Mouse (Mus musculus) ES-Bruce4 (cell line): Measurements from ENCODE around the gene Dab1. TPM values are rescaled to one million over a fixed set of nuclear protein-coding genes. Genes with fewer than 3 reads are reported as not detected.

Experiments
- H3K27ac ChIP-seq: 2 replicates; pipeline ENCODE4 v1.5.1; 2012; ENCODE audit warnings: low read length, inconsistent platforms; ENCODE audit not compliant: insufficient read depth
- H3K27me3 ChIP-seq: 2 replicates; pipeline ENCODE4 v1.6.1; 2012; ENCODE audit warnings: mild to moderate bottlenecking, low read length, inconsistent platforms; ENCODE audit not compliant: control insufficient read depth, poor library complexity, insufficient read depth, severe bottlenecking
- H3K36me3 ChIP-seq: 2 replicates; pipeline ENCODE4 v1.6.1; 2012; ENCODE audit warnings: inconsistent platforms, mild to moderate bottlenecking, low read length, moderate library complexity; ENCODE audit not compliant: control insufficient read depth, poor library complexity, insufficient read depth, severe bottlenecking
- H3K4me1 ChIP-seq: one replicate; pipeline ENCODE4 v1.8.1; 2011; ENCODE audit warnings: low read length; ENCODE audit not compliant: control insufficient read depth, insufficient read depth
- H3K4me3 ChIP-seq: 2 replicates; pipeline ENCODE4 v1.5.1; 2011; ENCODE audit warnings: low read depth, mild to moderate bottlenecking, low read length
- H3K9ac ChIP-seq: 2 replicates; pipeline ENCODE4 v1.6.1; 2012; ENCODE audit warnings: low read depth, mild to moderate bottlenecking, inconsistent platforms; ENCODE audit not compliant: poor library complexity, severe bottlenecking
- H3K9me3 ChIP-seq: replicated peaks from 2 replicates; pipeline ENCODE4 v1.6.1; 2012; ENCODE audit warnings: mild to moderate bottlenecking, low read length, inconsistent platforms; ENCODE audit not compliant: control insufficient read depth, poor library complexity, insufficient read depth, severe bottlenecking
- CTCF ChIP-seq: IDR thresholded peaks from one replicate; pipeline ENCODE4 v1.8.1; 2011; ENCODE audit warnings: low read depth, low read length
- EP300 ChIP-seq: IDR thresholded peaks from 2 replicates; pipeline ENCODE4 v1.6.1; 2011; ENCODE audit warnings: low read depth, low read length; ENCODE audit not compliant: insufficient read depth
- POLR2A ChIP-seq: IDR thresholded peaks from one replicate; pipeline ENCODE4 v1.8.1; 2011; ENCODE audit warnings: low read length; ENCODE audit not compliant: insufficient read depth
- polyA plus RNA-seq: library from polyadenylated mRNA; stranded (reverse); fragments of >200 nt; gene quantifications from 2 replicates; pipeline ENCODE4 v1.2.4, GENCODE M21; 2011; ENCODE audit warnings: low read depth; ENCODE audit not compliant: missing spikeins, insufficient read depth, insufficient read length

The Dab1 gene
- polyA plus RNA-seq, 1 experiment = 4.8 TPM

DNA sequence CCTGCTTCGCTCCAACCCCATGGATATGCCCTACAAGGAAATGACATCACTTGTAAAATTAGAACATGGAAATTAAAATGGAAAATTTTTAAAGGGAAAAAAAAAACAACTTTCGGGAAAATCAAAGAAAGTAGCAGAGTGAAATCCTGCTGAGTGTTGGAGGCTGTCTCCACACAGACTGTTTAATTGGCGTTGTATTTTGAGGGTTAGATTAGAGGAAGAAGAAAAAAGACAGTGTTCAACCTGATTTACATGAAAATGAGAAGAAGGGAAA is 1025.1 kb downstream of the Dab1 start:
- H3K27me3 ChIP-seq = no peaks in the 10 kb centered on the region
- H3K4me3 ChIP-seq = no peak overlapping the region
- H3K36me3 ChIP-seq = no peaks in the 10 kb centered on the region
- no peak overlapping the region for H3K27ac ChIP-seq
- no peak overlapping the region for H3K9ac ChIP-seq
- TF ChIP-seq POLR2A = no peak
- TF ChIP-seq EP300 = no peak
- TF ChIP-seq CTCF = no peak
- H3K9me3 ChIP-seq = no peaks in the 10 kb centered on the region
- H3K4me1 ChIP-seq = no peaks in the 10 kb centered on the region

DNA sequence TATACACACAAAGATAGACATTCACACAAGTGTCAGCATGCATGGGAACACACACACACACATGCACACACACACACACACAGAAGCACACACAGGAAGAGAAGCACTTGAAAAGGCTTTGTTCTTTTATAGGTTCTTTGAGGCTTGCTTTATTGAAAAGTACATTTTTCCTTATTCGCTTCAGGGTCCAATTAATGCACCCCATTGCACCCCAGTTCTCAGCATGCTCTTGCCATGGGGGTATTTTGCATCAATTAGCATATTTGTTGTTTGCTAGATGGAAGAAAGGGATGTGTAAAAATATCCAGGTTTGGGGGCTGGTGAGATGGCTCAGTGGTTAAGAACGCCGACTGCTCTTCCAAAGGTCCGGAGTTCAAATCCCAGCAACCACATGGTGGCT is 1025.7 kb downstream of the Dab1 start:
- Histone ChIP-seq H3K27me3 (no peaks in the 10 kb centered on the region), H3K27ac (no peak overlapping the region), H3K36me3 (no peaks in the 10 kb centered on the region), H3K4me1 (no peaks in the 10 kb centered on the region), H3K4me3 (no peak overlapping the region), H3K9ac (no peak overlapping the region), H3K9me3 (no peaks in the 10 kb centered on the region)
- TF ChIP-seq EP300 (no peak), POLR2A (no peak), CTCF (no peak)

DNA sequence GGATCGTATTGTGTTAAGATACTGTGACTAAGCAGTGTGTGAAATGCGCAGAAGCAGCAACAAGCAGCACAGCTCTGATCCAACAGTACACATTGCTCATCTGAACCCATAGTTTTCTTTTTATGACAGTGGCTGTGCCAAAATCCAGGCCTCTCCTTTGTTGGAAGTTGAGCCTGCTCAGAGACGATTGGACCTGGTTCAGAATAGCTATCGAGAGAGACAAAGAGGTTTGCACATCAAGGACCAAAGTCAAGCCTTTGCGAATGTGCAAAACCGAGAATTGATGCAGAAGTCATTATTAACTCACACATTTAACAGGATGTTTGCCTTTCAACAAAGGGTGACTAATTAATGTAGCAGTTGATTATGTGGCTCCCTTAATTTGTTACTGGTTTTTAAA is 1032.6 kb downstream of the Dab1 start:
- H3K27me3 ChIP-seq = no peaks in the 10 kb centered on the region; the same call in 1 of the 2 replicates
- no peak overlapping the region for H3K4me3 ChIP-seq
- no peak overlapping the region for H3K27ac ChIP-seq
- TF ChIP-seq CTCF (no peak), EP300 (no peak), POLR2A (no peak)
- H3K9ac ChIP-seq = no peak overlapping the region
- no peaks in the 10 kb centered on the region for H3K4me1 ChIP-seq
- no peaks in the 10 kb centered on the region for H3K9me3 ChIP-seq
- no peaks in the 10 kb centered on the region for H3K36me3 ChIP-seq

DNA sequence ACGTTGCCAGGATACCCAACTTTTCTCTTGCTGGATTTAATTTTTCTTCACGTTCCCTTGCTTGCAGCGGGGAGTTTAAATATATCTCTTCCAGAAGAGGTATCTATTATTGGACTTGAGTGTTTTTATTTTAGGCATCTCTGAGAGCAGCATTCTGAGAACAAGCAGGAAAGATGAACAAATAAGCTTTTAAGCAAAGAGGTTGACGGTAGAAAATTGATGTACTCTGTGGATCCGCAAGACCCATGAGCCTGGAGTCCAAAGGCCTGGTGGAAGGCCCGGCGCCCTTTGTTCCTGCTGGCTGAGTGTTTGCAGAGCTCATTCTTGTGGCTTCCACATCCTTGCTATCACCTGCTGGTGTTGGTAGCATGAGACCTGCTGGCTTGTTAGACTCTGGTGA is 1037.6 kb downstream of the Dab1 start:
- H3K27me3 ChIP-seq = no peaks in the 10 kb centered on the region; the same call in 1 of the 2 replicates
- H3K4me1 ChIP-seq = no peaks in the 10 kb centered on the region
- TF ChIP-seq CTCF = no peak
- no peak for TF ChIP-seq EP300
- TF ChIP-seq POLR2A = no peak
- H3K9ac ChIP-seq = no peak overlapping the region
- no peak overlapping the region for H3K4me3 ChIP-seq
- no peak overlapping the region for H3K27ac ChIP-seq
- H3K36me3 ChIP-seq = no peaks in the 10 kb centered on the region
- H3K9me3 ChIP-seq = no peaks in the 10 kb centered on the region

DNA sequence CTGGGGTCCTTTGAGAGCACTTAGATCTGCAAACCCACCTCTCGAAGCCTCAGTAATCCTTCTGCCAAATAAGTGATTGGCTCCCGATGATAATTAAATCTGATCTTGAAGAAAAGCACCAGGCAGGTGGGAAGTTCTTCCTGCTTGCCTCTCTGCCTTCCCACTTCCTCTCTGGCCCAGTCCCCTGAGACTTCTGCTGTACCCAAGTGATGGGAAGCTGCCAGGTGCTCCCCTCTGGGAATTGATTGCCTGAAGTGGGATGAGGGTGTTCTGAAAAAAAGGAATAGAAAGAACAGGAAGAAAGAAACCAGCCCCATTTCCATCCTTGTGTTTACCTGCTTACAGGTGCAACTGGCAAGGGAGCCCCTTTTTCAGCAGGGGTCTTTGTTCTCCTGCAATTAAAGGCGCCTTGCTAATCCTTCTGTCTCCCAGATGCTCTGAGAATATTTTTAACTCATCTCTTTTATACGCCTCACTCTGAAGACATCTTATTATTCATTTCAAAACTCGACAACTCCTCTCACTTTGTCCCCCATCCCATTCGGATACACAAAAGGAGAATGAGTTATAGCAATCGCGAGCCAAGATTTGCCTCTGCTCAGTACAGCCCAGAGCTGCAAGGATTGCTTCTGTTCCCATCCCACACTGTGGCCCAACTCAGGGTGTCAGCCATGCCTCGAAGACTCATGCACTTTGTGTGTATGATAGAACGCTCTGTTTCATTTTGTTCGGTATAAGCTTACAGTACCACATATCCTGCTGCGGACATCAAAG is 1043.9 kb downstream of the Dab1 start:
- Histone ChIP-seq H3K36me3 (no peaks in the 10 kb centered on the region), H3K9ac (no peak overlapping the region), H3K27ac (no peak overlapping the region), H3K4me1 (no peaks in the 10 kb centered on the region), H3K9me3 (no peaks in the 10 kb centered on the region), H3K4me3 (no peak overlapping the region), H3K27me3 (no peaks in the 10 kb centered on the region)
- no peak for TF ChIP-seq CTCF
- TF ChIP-seq POLR2A = no peak
- no peak for TF ChIP-seq EP300

DNA sequence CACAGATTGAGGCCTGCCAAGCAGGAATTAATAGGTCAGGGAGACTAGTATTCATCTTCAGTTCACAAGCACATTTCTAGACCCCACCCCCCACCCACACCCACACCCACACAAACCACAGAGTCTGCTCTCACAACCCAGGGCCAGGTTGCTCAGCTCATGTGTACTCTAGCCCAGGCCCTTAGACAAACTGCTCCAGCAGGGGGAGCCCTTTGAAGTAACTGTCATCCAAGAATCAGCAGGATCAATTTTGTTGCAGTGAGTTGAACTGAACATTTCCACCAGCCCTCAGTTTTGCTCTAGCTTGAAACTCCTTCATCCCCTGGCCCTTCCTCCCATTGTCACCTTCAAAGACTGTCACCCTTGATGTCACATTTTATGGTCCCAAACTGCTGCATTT is 1046.4 kb downstream of the Dab1 start:
- Histone ChIP-seq H3K9ac (no peak overlapping the region), H3K27ac (no peak overlapping the region), H3K9me3 (no peaks in the 10 kb centered on the region), H3K4me1 (no peaks in the 10 kb centered on the region), H3K36me3 (no peaks in the 10 kb centered on the region), H3K4me3 (no peak overlapping the region), H3K27me3 (no peaks in the 10 kb centered on the region)
- TF ChIP-seq EP300 (no peak), CTCF (peak; percentile 35), POLR2A (no peak)
